Mouse (Mus musculus): ENCODE measurements at regions not wholly inside any gene's neighbourhood (a gene's known extent, or its start where the extent isn't known, plus 50 kb on each side); places are given as distances from the start of the nearest gene placed in this dataset.

DNA sequence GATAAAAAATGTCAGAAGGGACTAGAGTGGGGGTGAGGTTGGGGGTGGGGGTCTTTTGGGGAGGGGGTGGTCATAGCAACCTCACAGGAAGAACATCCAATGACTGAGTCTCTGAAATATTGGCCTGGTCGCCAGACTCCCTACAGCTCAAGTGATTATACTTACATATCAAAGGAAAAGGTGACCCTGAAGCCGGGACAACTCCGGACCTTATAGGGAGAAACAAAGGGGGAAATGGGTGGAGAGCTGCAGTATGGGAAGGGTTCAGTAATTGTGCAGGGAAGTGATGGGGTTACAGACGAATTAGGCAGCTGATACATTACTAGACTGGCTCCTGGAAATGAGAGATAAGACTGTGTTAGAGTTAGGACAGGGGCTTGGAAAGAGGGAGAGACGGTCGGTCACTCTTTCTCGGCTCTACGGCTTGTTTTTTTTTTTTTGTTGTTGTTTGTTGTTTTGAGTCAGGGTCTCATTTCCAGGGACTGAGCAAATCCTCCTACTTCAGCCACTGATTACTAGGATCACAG is 130.2 kb upstream of the Map3k1 start:
- TF ChIP-seq CTCF (IDR thresholded peaks at IDR 0.05; ENCODE audit: low read depth, low read length) = no peak
- no peak for TF ChIP-seq POLR2A (IDR thresholded peaks at IDR 0.05; ENCODE audit: borderline replicate concordance, low read depth, low read length)
